Comparison of ENCODE assay signal across 8 mouse cellular contexts in genomic region chr17:35919060-35919715, GRCm38 (mm10). TPM values are rescaled to one million over a fixed set of nuclear protein-coding genes. Genes with fewer than 3 reads are reported as not detected.
A peak's percentile ranks its signal among the peaks of the same experiment; 100 is the strongest.
DNase-seq lines count a peak whose midpoint lies in the region; ATAC-seq and TF ChIP-seq lines count a peak whose summit lies in the region.

No protein-coding gene starts in this region.

- H3K27me3 ChIP-seq in hindbrain, embryonic 10.5 days (ENCODE audit: insufficient read depth, poor library complexity, severe bottlenecking), result no peaks in the 10 kb centered on the region
- no peaks in the 10 kb centered on the region for H3K27me3 ChIP-seq in lung, postnatal 0 days (replicated peaks; ENCODE audit: insufficient read depth, low read length)

- peaks cover 45% of the 10 kb centered on the region for H3K36me3 ChIP-seq in hindbrain, embryonic 10.5 days
- no peaks in the 10 kb centered on the region for H3K36me3 ChIP-seq in lung, postnatal 0 days (ENCODE audit: insufficient read depth, low read length)

- no peaks in the 10 kb centered on the region for H3K9me3 ChIP-seq in hindbrain, embryonic 10.5 days
- H3K9me3 ChIP-seq in lung, postnatal 0 days (ENCODE audit: low read length), result no peaks in the 10 kb centered on the region

- peak overlapping the region; percentile 99 for H3K27ac ChIP-seq in hindbrain, embryonic 10.5 days
- peak overlapping the region; percentile 99 for H3K27ac ChIP-seq in lung, postnatal 0 days (ENCODE audit: low read length)

- H3K4me2 ChIP-seq in lung, postnatal 0 days (replicated peaks; ENCODE audit: low read depth, low read length), result peak overlapping the region; percentile 70

- WGBS in hindbrain, embryonic 10.5 days, result 22% methylated on average over 7 of the region's 7 CpGs
- WGBS in lung, postnatal 0 days, result 8% methylated on average over 7 of the region's 7 CpGs

- peaks cover 35% of the 10 kb centered on the region for H3K4me1 ChIP-seq in hindbrain, embryonic 10.5 days (replicated peaks)
- H3K4me1 ChIP-seq in lung, postnatal 0 days (ENCODE audit: insufficient read depth, low read depth, low read length), result peaks cover 22% of the 10 kb centered on the region

- TF ChIP-seq EP300 in lung, postnatal 0 days (IDR thresholded peaks at IDR 0.05), result peak; percentile 29; the same call in 1 of the 2 replicates

- peak overlapping the region; percentile 85 for H3K4me3 ChIP-seq in hindbrain, embryonic 10.5 days
- peak overlapping the region; percentile 76 for H3K4me3 ChIP-seq in lung, postnatal 0 days (ENCODE audit: low read depth, low read length)

- peak overlapping the region; percentile 99 for H3K9ac ChIP-seq in lung, postnatal 0 days (replicated peaks; ENCODE audit: low read depth)

- peak; percentile 92 for DNase-seq in MEL-GATA-1-ER (ENCODE audit: extremely low read depth, low read depth)
- DNase-seq in cerebellum, adult 8-10 months, result peak; percentile 94
- DNase-seq in forelimb bud, embryonic 11.5 days (ENCODE audit: low read depth, low spot score), result peak; percentile 96
- DNase-seq in hindbrain, embryonic 10.5 days (ENCODE audit: low spot score), result peak; percentile 91
- peak; percentile 98 for DNase-seq in layer of hippocampus, adult 9-11 months
- peak; percentile 100 for DNase-seq in lung, postnatal 0 days (ENCODE audit: low spot score)
- DNase-seq in ovary, postnatal 14 days (ENCODE audit: low spot score), result peak; percentile 81
- DNase-seq in thymus, postnatal 14 days, result peak; percentile 98

- no peak for TF ChIP-seq CTCF in lung, postnatal 0 days (IDR thresholded peaks at IDR 0.05)

- ATAC-seq in lung, postnatal 0 days, result peak; percentile 43

RNA-seq across cellular contexts. Expression of gene Ppp1r10, which starts 3.0 kb away (rescaled TPM):
- polyA plus RNA-seq in hindbrain, embryonic 10.5 days (2016; fragmentation: Nextera tagmentation; extraction: Ambion mirVana), result 59.9 and 64.5 TPM in 2 replicates
- 21.4 and 23.5 TPM in 2 replicates for polyA plus RNA-seq in lung, postnatal 0 days (2015; fragmentation: Nextera tagmentation; extraction: Ambion mirVana)

RNA-seq across cellular contexts. Expression of gene Mrps18b, which starts 3.0 kb away (rescaled TPM):
- 75.7 and 88.1 TPM in 2 replicates for polyA plus RNA-seq in hindbrain, embryonic 10.5 days (2016; fragmentation: Nextera tagmentation; extraction: Ambion mirVana)
- polyA plus RNA-seq in lung, postnatal 0 days (2015; fragmentation: Nextera tagmentation; extraction: Ambion mirVana), result 40.7 and 44.8 TPM in 2 replicates

RNA-seq across cellular contexts. Expression of gene Atat1, which starts 9.3 kb away (rescaled TPM):
- 136 and 227 TPM in 2 replicates for polyA plus RNA-seq in hindbrain, embryonic 10.5 days (2016; fragmentation: Nextera tagmentation; extraction: Ambion mirVana)
- polyA plus RNA-seq in lung, postnatal 0 days (2015; fragmentation: Nextera tagmentation; extraction: Ambion mirVana), result 19.3 and 24.6 TPM in 2 replicates

RNA-seq across cellular contexts. Expression of gene 2310061I04Rik, which starts 22.0 kb away (rescaled TPM):
- 27.7 and 29.7 TPM in 2 replicates for polyA plus RNA-seq in hindbrain, embryonic 10.5 days (2016; fragmentation: Nextera tagmentation; extraction: Ambion mirVana)
- 15.9 and 18.5 TPM in 2 replicates for polyA plus RNA-seq in lung, postnatal 0 days (2015; fragmentation: Nextera tagmentation; extraction: Ambion mirVana)

RNA-seq across cellular contexts. Expression of gene Dhx16, which starts 39.6 kb away (rescaled TPM):
- 53.0 and 58.9 TPM in 2 replicates for polyA plus RNA-seq in hindbrain, embryonic 10.5 days (2016; fragmentation: Nextera tagmentation; extraction: Ambion mirVana)
- polyA plus RNA-seq in lung, postnatal 0 days (2015; fragmentation: Nextera tagmentation; extraction: Ambion mirVana), result 22.3 and 25.8 TPM in 2 replicates

Comparison
In these comparisons a context has a peak if more than half of its experiments do, and no peak if none do; other contexts are left out.
1. Peak in every context shown above with its lines: DNase-seq, ATAC-seq, H3K4me3 ChIP-seq and H3K27ac ChIP-seq.